Mouse (Mus musculus): ENCODE results near the gene Slc35b1. TPM values are rescaled to one million over a fixed set of nuclear protein-coding genes. Genes with fewer than 3 reads are reported as not detected.

The Slc35b1 gene
- total RNA-seq (2021): 10 to 100 TPM; 55.8 to 61.9 TPM
- long read RNA-seq, experiment 1, transcript Slc35b1-201 (9 exons, 1,523 nt): major isoform, 11 of 25 reads
- long read RNA-seq, experiment 1, transcript Slc35b1-202 (9 exons, 1,299 nt): minor isoform, 7 of 25 reads
- long read RNA-seq, experiment 1, partial matches to known transcripts: 2 of 25 reads
- long read RNA-seq, experiment 1, other reads (novel, unspliced or antisense): 5 of 25 reads
- long read RNA-seq, experiment 2, transcript Slc35b1-202 (9 exons, 1,299 nt): major isoform, 7 of 23 reads
- long read RNA-seq, experiment 2, partial matches to known transcripts: 1 of 23 reads
- long read RNA-seq, experiment 2, other reads (novel, unspliced or antisense): 10 of 23 reads

GRCm38 (mm10) chr11:95384319-95384972 lies at the start of gene Slc35b1:
Slc35b1 (plus strand) TSS chr11:95384692.
- Histone ChIP-seq H3K4me3 (peak within 1 kb of the TSS; percentile 81), H3K27ac (peak within 1 kb of the TSS; percentile 99)
- peak; percentile 90 to 92 for DNase-seq (ENCODE audit: extremely low spot score in 1 of 2, low spot score in 2 of 2)
- intact Hi-C loops (cut with DNase I): loop anchor here (1.0 to 10.0 kb wide), 4 partner anchors 74 to 260 kb away; partner anchors contain the start of gene Kat7
- peak; percentile 95 for TF ChIP-seq CTCF (IDR thresholded peaks at IDR 0.05)

- peak; percentile 41 to 77 for DNase-seq (ENCODE audit: extremely low spot score in 1 of 2, low spot score in 2 of 2)
- intact Hi-C loops (cut with DNase I): no loop called here
- no peak; the same call in 1 of the 2 replicates for TF ChIP-seq CTCF (IDR thresholded peaks at IDR 0.05)
- Histone ChIP-seq H3K27ac (no peak within 1 kb of the TSS), H3K4me3 (peak within 1 kb of the TSS; percentile 77)
Observed at GRCm38 (mm10) chr11:95336568-95337128, 47.8 kb upstream of the Slc35b1 start, which contains the start of gene Fam117a. Fam117a (plus strand) TSS chr11:95337018.

GRCm38 (mm10) chr11:95337129-95337813 lies 47.2 kb upstream of the Slc35b1 start:
- H3K27ac ChIP-seq: no peak overlapping the region
- DNase-seq (ENCODE audit: extremely low spot score in 1 of 2, low spot score in 2 of 2): peak; percentile 18 to 36
- intact Hi-C loops (cut with DNase I): no loop called here
- peak overlapping the region; percentile 77 for H3K4me3 ChIP-seq
- no peak for TF ChIP-seq CTCF (IDR thresholded peaks at IDR 0.05)

GRCm38 (mm10) chr11:95337846-95338342 lies 46.6 kb upstream of the Slc35b1 start:
- intact Hi-C loops (cut with DNase I): no loop called here

GRCm38 (mm10) chr11:95339471-95340021 lies 44.9 kb upstream of the Slc35b1 start:
- no peak for TF ChIP-seq CTCF (IDR thresholded peaks at IDR 0.05)
- intact Hi-C loops (cut with DNase I): no loop called here
- Histone ChIP-seq H3K27ac (no peak overlapping the region), H3K4me3 (no peak overlapping the region)
- no peak for DNase-seq (ENCODE audit: extremely low spot score in 1 of 2, low spot score in 2 of 2)

More at GRCm38 (mm10) chr11:95337846-95338342, 46.6 kb upstream of the Slc35b1 start:
- Histone ChIP-seq H3K27ac (no peak overlapping the region), H3K4me3 (peak overlapping the region; percentile 77)
- no peak for DNase-seq (ENCODE audit: extremely low spot score in 1 of 2, low spot score in 2 of 2)
- TF ChIP-seq CTCF (IDR thresholded peaks at IDR 0.05): no peak

GRCm38 (mm10) chr11:95340259-95340658 lies 44.2 kb upstream of the Slc35b1 start:
- Histone ChIP-seq H3K4me3 (no peak overlapping the region), H3K27ac (no peak overlapping the region)
- intact Hi-C loops (cut with DNase I): no loop called here
- TF ChIP-seq CTCF (IDR thresholded peaks at IDR 0.05): no peak
- DNase-seq (ENCODE audit: extremely low spot score in 1 of 2, low spot score in 2 of 2): no peak

GRCm38 (mm10) chr11:95340664-95341063 lies 43.8 kb upstream of the Slc35b1 start:
- intact Hi-C loops (cut with DNase I): no loop called here
- TF ChIP-seq CTCF (IDR thresholded peaks at IDR 0.05): no peak

GRCm38 (mm10) chr11:95343180-95343579 lies 41.3 kb upstream of the Slc35b1 start:
- no peak for TF ChIP-seq CTCF (IDR thresholded peaks at IDR 0.05)
- H3K27ac ChIP-seq: no peak overlapping the region
- intact Hi-C loops (cut with DNase I): no loop called here
- peak in 1 of 2 experiments; percentile 28 for DNase-seq (ENCODE audit: extremely low spot score in 1 of 2, low spot score in 2 of 2)
- no peak overlapping the region for H3K4me3 ChIP-seq

More at GRCm38 (mm10) chr11:95340664-95341063, 43.8 kb upstream of the Slc35b1 start:
- Histone ChIP-seq H3K27ac (no peak overlapping the region), H3K4me3 (no peak overlapping the region)
- no peak for DNase-seq (ENCODE audit: extremely low spot score in 1 of 2, low spot score in 2 of 2)

GRCm38 (mm10) chr11:95344181-95344580 lies 40.3 kb upstream of the Slc35b1 start:
- no peak overlapping the region for H3K27ac ChIP-seq
- no peak overlapping the region for H3K4me3 ChIP-seq
- DNase-seq (ENCODE audit: extremely low spot score in 1 of 2, low spot score in 2 of 2): no peak
- intact Hi-C loops (cut with DNase I): no loop called here
- TF ChIP-seq CTCF (IDR thresholded peaks at IDR 0.05): no peak

- intact Hi-C loops (cut with DNase I): no loop called here
- Histone ChIP-seq H3K4me3 (no peak overlapping the region), H3K27ac (no peak overlapping the region)
- no peak for TF ChIP-seq CTCF (IDR thresholded peaks at IDR 0.05)
- DNase-seq (ENCODE audit: extremely low spot score in 1 of 2, low spot score in 2 of 2): no peak
Observed at GRCm38 (mm10) chr11:95350289-95350688, 34.2 kb upstream of the Slc35b1 start.

- intact Hi-C loops (cut with DNase I): no loop called here
- no peak for TF ChIP-seq CTCF (IDR thresholded peaks at IDR 0.05)
- DNase-seq (ENCODE audit: extremely low spot score in 1 of 2, low spot score in 2 of 2): no peak
Observed at GRCm38 (mm10) chr11:95350960-95351359, 33.5 kb upstream of the Slc35b1 start.

More at GRCm38 (mm10) chr11:95350960-95351359, 33.5 kb upstream of the Slc35b1 start:
- H3K27ac ChIP-seq: no peak overlapping the region
- H3K4me3 ChIP-seq: no peak overlapping the region

All from left cerebral cortex, adult 2 months (tissue).